Mouse (Mus musculus) kidney, postnatal 36 days (tissue): ENCODE measurements around the gene Il18rap.
A peak's percentile ranks its signal among the peaks of the same experiment; 100 is the strongest.

Experiments
- DNase-seq, 2 experiments: peaks; one replicate each; pipeline ENCODE4 v3.0.0; 2021 to 2022; ENCODE audit warnings: mixed read lengths in 2 of 2

Gene Il18rap

DNA sequence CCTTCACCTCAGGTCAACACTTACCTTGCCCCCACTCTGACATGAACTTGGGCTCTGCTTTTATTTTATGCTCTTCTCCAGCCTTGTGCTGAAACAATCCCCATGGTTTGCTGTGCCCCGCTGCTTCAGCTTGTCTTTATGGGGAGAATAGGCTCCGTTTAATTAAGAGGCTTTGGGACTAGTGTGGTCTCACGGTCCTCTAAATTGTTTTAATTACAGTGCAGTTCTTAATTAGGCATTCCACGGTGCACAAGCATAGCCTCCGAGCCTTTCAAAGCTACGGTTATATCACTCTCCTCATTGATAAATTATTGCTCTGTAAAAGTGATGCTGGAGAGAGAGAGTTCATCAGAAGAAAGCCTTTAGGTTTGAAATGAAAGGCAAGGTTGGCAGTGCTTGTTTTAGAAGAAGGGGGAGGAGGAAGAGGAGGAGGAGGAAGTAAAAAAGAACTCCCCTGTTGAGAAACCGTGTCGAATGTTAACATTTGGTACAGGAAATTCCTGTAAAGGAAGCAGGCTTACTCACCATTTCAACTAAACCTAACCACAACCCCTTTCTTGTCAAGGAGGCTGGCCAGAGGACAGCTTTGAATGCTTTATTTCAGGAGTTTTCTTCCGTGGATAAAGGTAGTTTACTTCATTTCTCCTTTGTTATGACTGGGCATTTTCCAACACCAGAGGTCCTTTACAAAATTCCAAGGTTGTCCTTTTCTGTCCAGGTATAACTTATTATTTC lies at the start of gene Il18rap:
Il18rap (plus strand) TSS at position 512 of the 735 bp plus-strand sequence.
- DNase-seq: no peak

DNA sequence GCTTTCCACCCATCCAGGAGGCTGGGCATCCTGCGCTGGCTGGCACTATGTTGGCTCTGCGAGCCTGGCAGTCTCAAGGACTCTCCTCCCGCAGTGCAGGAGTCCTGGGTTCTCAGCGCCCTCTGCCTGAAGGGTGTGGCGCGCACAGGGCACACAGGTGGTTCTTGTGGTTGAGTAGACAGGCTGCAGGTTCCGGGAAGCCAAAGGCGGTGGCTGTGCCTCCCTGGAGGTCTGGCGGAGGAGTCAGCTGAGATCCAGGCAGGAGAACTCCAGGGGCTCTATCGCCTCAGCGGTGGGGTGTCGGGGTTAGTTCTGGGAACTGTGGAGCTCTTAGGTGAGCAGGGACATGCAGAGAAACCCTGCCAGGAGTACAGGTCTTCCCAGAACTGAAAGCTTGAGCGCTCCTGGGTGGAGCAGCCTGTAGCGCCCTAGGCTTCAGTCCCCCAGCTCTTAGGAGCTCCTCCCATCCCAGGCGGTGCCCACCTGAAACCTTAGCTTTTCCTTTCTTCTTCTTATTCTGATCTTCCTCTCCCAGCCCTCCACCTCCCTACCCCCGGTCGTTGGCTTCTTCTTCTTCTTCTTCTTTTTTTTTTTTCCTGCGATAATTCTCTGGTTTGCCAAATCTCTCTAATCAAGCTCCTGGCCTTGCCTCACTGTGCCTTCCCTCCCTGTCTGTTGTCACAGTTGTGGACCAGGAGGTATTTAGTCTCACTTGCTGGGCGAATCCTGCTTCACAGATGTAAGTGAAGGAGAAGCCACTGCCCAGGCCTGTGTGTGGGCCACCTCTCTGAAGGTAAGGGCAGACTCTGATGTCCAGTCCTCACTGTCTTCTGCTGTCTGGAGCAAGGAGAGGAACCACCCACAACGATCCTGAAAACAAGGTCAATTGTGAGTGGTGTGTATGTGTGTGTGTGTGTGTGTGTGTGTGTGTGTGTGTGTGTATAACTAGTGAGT lies 49.4 kb upstream of the Il18rap start, which contains the start of gene Il18r1:
Il18r1 (plus strand) TSS at position 76 of the 954 bp plus-strand sequence.
- DNase-seq: peak; percentile 17 to 51

DNA sequence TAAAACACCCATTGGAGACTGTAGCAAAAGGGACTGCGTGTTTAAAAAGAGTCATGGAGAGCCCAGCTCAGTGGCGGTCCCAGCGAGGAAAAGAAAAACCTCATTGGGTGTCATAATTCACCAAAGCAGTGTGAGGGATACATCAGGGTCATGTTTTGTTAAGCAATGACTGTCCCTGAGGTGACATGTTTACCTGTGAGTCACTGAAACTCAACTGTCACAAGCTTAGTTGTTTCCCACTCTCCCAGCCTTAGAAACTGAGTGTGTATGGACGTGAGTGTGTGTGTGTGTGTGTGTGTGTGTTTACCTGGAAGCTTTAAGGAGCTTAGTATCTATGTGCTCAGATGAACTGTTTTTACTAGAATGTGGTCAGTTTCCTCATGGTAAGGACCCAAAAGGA lies 47.9 kb upstream of the Il18rap start:
- DNase-seq: no peak

- no peak for DNase-seq
These were observed 46.4 kb upstream of the Il18rap start for GRCm38 (mm10) chr1:40468805-40469204.

DNA sequence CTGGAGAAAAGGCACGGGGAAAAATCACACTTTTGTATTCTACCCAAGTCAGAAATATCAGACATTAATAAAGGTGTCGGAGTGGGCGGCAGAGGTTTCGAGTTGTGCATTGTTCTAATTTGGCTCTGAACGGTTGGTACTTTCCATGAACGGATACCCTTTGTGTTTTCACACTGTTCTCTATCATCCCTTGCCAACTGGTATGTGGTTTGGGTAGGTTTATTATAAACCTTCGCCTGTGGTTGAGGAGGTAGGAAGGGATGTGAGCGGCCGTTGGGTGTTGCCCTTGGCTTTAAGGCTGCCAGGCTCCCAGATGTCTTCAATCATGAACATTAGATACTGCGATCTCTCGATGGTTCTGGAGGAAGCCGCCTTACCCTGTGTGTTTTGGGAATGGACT lies 45.3 kb upstream of the Il18rap start:
- DNase-seq: no peak

GRCm38 (mm10) chr1:40472401-40472800 lies 42.8 kb upstream of the Il18rap start:
- DNase-seq: no peak

DNA sequence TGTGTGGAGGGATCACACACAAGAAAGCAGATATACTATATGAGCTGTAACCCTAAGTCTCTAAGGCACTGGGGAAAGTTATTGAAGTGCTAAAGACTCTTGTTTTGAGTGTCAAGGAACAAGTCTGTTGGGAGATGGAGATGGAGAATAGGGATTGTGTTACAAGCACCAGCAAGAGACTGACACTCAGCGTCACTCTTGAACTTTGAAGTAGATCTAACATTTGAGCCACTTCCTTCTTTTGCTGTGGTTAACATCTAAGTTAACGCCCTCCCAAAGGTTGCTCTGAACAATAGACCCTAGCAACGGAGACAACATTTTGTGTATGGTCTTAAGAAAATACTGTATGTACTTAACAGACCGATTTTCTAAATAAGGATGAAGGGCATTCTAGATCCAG lies 41.5 kb upstream of the Il18rap start:
- DNase-seq: no peak

DNA sequence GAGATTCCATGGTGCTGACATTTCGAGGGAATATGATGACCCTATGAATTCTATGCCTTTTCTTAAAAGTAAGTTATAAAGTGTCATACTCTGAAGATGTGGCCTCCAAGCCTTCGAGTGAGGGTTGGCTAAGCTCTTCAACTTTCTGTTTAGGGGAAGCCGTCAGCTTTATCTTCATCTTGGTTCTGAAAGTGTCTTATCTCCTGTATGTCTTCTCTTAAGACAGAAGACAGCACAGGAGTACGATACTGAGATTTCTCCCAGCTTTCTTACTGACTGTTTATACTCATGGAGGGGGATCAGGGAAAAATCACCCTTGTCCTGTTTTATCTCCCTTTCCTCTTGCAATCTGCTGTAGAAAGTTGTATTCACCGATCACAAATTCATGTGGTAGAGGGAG lies 40.8 kb upstream of the Il18rap start:
- DNase-seq: no peak

DNA sequence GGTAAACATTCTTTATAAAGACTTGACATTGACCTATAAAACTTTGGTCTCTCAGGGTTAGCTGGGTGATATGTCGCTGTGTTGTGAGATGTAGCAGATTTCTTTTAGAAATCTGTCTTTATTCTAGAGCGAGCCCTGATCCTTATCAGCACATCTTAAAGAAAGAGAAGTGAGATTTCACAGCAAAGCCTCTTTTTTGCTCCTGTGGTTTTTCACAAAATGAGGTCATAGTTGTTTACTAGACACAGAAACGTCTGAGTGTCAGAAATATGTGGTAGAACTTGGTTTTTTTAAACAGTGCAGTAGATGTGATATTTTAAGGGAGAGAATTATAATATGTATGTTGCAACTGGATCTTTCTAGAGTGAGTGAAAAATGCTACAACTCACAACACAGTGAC lies 39.5 kb upstream of the Il18rap start:
- no peak for DNase-seq

GRCm38 (mm10) chr1:40476756-40477155 lies 38.4 kb upstream of the Il18rap start:
- no peak for DNase-seq

- DNase-seq: no peak
These were observed 35.6 kb upstream of the Il18rap start for GRCm38 (mm10) chr1:40479505-40479923.

DNA sequence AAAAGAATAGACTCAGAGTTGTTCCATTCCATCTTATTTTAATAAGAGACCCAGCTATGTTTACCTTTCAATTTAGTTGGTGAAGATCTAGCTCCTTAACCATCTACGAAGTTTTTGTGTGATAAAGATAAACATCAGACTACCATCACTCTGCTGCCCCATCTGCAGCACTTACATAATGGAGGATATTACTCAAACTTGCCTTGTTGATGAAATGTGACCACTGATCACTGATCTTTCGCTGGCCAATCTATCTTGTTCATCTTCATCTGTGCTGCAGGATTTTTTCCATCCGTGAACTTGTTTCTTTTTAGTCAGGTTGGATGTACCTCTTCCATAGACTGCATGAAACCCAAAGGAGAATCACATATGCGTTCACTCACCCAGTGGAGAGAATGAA lies 20.6 kb upstream of the Il18rap start:
- DNase-seq: no peak

DNA sequence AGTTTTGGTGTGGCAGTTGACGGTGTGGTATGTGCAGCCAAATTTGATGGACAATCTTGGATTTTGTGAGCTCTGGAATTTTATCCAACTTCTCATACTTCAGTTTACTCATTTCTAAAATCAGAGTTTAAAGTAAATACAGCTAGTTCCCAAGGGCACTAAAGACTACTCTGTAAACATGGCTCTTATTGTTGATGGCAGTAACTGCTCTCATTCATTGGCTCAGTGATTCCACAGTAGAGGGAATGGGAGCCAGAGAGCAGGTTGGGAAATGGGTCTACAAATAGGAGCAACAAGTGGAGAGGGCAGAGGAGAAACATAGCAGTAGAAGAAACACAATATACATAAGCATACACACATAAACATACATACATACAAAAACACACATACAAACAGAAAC lies 15.5 kb upstream of the Il18rap start:
- no peak for DNase-seq

DNA sequence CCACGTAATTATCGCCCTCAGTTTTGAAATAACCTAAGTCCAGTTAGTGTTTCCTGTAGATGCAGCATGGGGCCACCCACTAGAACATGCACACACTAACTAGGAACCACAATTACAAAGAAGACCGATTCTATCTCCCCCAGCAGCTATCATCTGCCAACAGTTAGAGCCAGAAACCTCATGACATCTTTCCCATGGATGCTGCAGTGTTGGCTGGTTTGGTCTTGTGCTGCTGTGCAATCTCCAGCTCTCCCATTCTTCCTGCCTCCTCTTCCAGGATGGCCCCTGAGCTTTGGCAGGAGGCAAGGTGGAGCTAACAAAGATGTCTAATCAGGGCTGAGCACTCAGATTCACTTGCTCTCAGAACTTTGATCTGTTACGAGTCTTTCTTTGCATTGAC lies 14.0 kb upstream of the Il18rap start:
- no peak for DNase-seq

- no peak for DNase-seq
These were observed 13.4 kb upstream of the Il18rap start for GRCm38 (mm10) chr1:40501546-40502398.

GRCm38 (mm10) chr1:40504548-40504947 lies 10.6 kb upstream of the Il18rap start:
- no peak for DNase-seq

GRCm38 (mm10) chr1:40516364-40516763 lies 1.2 kb downstream of the Il18rap start:
- DNase-seq: no peak

GRCm38 (mm10) chr1:40522918-40523317 lies 7.8 kb downstream of the Il18rap start:
- DNase-seq: no peak

DNA sequence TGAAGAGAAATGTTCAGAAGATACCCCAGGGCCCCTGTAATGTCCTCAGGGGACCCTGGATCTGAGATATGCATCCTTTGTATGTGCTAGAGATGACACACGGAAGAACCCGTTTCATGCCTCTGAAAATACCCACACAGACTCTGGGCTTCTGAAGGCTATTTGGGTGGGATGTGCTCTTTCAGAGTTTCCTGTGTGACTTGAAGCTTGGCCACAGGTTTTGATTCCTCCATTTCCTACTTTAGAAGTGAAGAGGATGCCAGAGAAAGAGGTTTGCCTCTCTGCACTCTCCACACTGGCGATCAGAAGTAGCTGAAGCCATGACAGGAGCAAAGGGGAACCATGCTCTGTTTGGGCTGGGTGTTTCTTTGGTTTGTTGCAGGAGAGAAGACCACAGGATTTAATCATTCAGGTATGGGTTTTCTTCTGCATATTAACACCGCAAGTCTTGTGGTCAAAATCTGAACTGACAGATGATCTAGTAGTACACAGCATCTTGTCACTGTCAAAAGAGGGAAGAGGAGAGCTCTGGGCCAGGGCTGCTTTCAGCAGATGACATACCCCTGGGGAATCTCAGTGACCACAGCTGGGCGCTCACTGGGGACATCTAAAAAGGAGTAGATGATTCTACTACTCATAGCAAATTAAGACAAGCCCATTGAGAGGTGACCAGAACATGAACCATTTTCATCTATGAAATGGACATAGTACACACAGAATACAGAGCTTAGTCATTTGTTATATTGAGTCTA lies 9.0 kb downstream of the Il18rap start:
- no peak for DNase-seq

GRCm38 (mm10) chr1:40529287-40529686 lies 14.1 kb downstream of the Il18rap start:
- DNase-seq: no peak

- DNase-seq: peak in 1 of 2 experiments; percentile 15
These were observed 22.4 kb downstream of the Il18rap start for GRCm38 (mm10) chr1:40537577-40537976.

- DNase-seq: peak; percentile 42 to 77
These were observed 29.5 kb downstream of the Il18rap start for GRCm38 (mm10) chr1:40544650-40545049.
